Mouse (Mus musculus) CH12.LX (cell line): ENCODE results near the gene Padi6. TPM values are rescaled to one million over a fixed set of nuclear protein-coding genes. Genes with fewer than 3 reads are reported as not detected.
A peak's percentile ranks its signal among the peaks of the same experiment; 100 is the strongest.

ENCODE experiments used
- DNase-seq: peaks from one replicate; pipeline ENCODE4 v3.0.0-alpha.2; 2013; ENCODE audit errors: extremely low read depth
- H3K27ac ChIP-seq: 2 replicates; pipeline ENCODE4 v1.5.1; 2012; ENCODE audit warnings: low read depth, mild to moderate bottlenecking, control low read depth, moderate library complexity; ENCODE audit not compliant: insufficient read depth
- H3K27me3 ChIP-seq: replicated peaks from 2 replicates; pipeline ENCODE3; 2012; ENCODE audit warnings: inconsistent platforms
- H3K36me3 ChIP-seq, 2 experiments: replicated peaks in 1 of 2; 2 replicates each; pipeline versions ENCODE3 to v1.6.1; 2012; ENCODE audit warnings: inconsistent platforms in 1 of 2, low read length in 1 of 2, mild to moderate bottlenecking in 1 of 2, mixed read lengths in 1 of 2, moderate library complexity in 1 of 2; ENCODE audit not compliant: control insufficient read depth in 1 of 2, insufficient read depth in 1 of 2
- H3K4me1 ChIP-seq, 2 experiments: 2 replicates each; pipeline ENCODE4 v1.6.1; 2012; ENCODE audit warnings: inconsistent platforms in 1 of 2, moderate library complexity in 1 of 2; ENCODE audit not compliant: insufficient read depth in 2 of 2, control insufficient read depth in 1 of 2
- H3K4me2 ChIP-seq: 2 replicates; pipeline ENCODE4 v1.6.1; 2012; ENCODE audit warnings: low read depth, mild to moderate bottlenecking, control low read depth; ENCODE audit not compliant: poor library complexity, insufficient read depth, severe bottlenecking
- H3K4me3 ChIP-seq, 3 experiments: fragments of 150-350 bp in 1 of 3; sonication (generic) in 1 of 3; replicated peaks in 1 of 3; 2 replicates each; pipeline versions ENCODE3 to v1.5.1; 2011 to 2012; ENCODE audit warnings: low read depth in 2 of 3, low read length in 2 of 3, mild to moderate bottlenecking in 2 of 3, moderate library complexity in 2 of 3, control low read depth in 1 of 3, improper control_type of control experiment in 1 of 3, inconsistent platforms in 1 of 3, mixed read lengths in 1 of 3; ENCODE audit not compliant: poor library complexity in 1 of 3
- H3K79me2 ChIP-seq: replicated peaks from 2 replicates; pipeline ENCODE4 v1.6.1; 2012; ENCODE audit warnings: mild to moderate bottlenecking, moderate library complexity; ENCODE audit not compliant: control insufficient read depth, poor library complexity, insufficient read depth, severe bottlenecking; ENCODE audit errors: extremely low read depth
- H3K9ac ChIP-seq: 2 replicates; pipeline ENCODE4 v1.6.1; 2012; ENCODE audit warnings: low read depth, mild to moderate bottlenecking, control low read depth, moderate library complexity; ENCODE audit not compliant: insufficient read depth
- H3K9me3 ChIP-seq: replicated peaks from 2 replicates; pipeline ENCODE3; 2012; ENCODE audit warnings: low read length, inconsistent platforms, mixed read lengths
- BHLHE40 ChIP-seq: IDR thresholded peaks from 2 replicates; pipeline ENCODE4 v1.6.1; 2011; ENCODE audit warnings: mild to moderate bottlenecking, low read depth, low read length, improper control_type of control experiment
- CHD1 ChIP-seq: IDR thresholded peaks from 2 replicates; pipeline ENCODE4 v1.6.1; 2012; ENCODE audit warnings: low read depth, low read length, improper control_type of control experiment, inconsistent platforms
- CHD2 ChIP-seq: IDR thresholded peaks from 2 replicates; pipeline ENCODE4 v1.6.1; 2011; ENCODE audit warnings: low read length, improper control_type of control experiment
- ETS1 ChIP-seq: conservative IDR thresholded peaks from 2 replicates; pipeline ENCODE4 v1.6.1; 2012; ENCODE audit warnings: low read depth, mild to moderate bottlenecking, inconsistent platforms, low read length, improper control_type of control experiment, moderate library complexity
- HCFC1 ChIP-seq: IDR thresholded peaks from 2 replicates; pipeline ENCODE4 v1.6.1; 2012; ENCODE audit warnings: low read depth, mild to moderate bottlenecking, inconsistent platforms, low read length, improper control_type of control experiment
- JUND ChIP-seq: conservative IDR thresholded peaks from 2 replicates; pipeline ENCODE4 v1.6.1; 2011; ENCODE audit warnings: low read depth, low read length, improper control_type of control experiment
- MAX ChIP-seq: IDR thresholded peaks from 2 replicates; pipeline ENCODE4 v1.6.1; 2011; ENCODE audit warnings: low read length, improper control_type of control experiment
- MAZ ChIP-seq: IDR thresholded peaks from 2 replicates; pipeline ENCODE4 v1.6.1; 2012; ENCODE audit warnings: low read depth, mild to moderate bottlenecking, inconsistent platforms, low read length, improper control_type of control experiment, moderate library complexity
- MXI1 ChIP-seq: IDR thresholded peaks from 2 replicates; pipeline ENCODE4 v1.6.1; 2011; ENCODE audit warnings: mild to moderate bottlenecking, low read depth, low read length, improper control_type of control experiment
- MYC ChIP-seq: IDR thresholded peaks from 2 replicates; pipeline ENCODE4 v1.6.1; 2011; ENCODE audit warnings: low read depth, mild to moderate bottlenecking, improper control_type of control experiment, low read length
- NRF1 ChIP-seq: IDR thresholded peaks from 2 replicates; pipeline ENCODE4 v1.6.1; 2014; ENCODE audit warnings: low read depth, mild to moderate bottlenecking, inconsistent platforms, low read length, improper control_type of control experiment, moderate library complexity
- PAX5 ChIP-seq: IDR thresholded peaks from 2 replicates; pipeline ENCODE4 v1.6.1; 2012; ENCODE audit warnings: low read length, inconsistent platforms, mixed read lengths
- POLR2A ChIP-seq: IDR thresholded peaks from 2 replicates; pipeline ENCODE4 v1.6.1; 2011; ENCODE audit warnings: low read depth, mild to moderate bottlenecking, improper control_type of control experiment, low read length
- POLR2AphosphoS2 ChIP-seq: IDR thresholded peaks from 2 replicates; pipeline ENCODE4 v1.6.1; 2011; ENCODE audit warnings: low read depth, low read length, improper control_type of control experiment
- RCOR1 ChIP-seq: conservative IDR thresholded peaks from 2 replicates; pipeline ENCODE4 v1.6.1; 2012; ENCODE audit warnings: low read depth, mild to moderate bottlenecking, inconsistent platforms, low read length, improper control_type of control experiment
- SIN3A ChIP-seq: IDR thresholded peaks from 2 replicates; pipeline ENCODE4 v1.6.1; 2012; ENCODE audit warnings: low read length, improper control_type of control experiment, inconsistent platforms
- TBP ChIP-seq: conservative IDR thresholded peaks from 2 replicates; pipeline ENCODE4 v1.6.1; 2011; ENCODE audit warnings: low read depth, low read length, improper control_type of control experiment
- UBTF ChIP-seq: IDR thresholded peaks from 2 replicates; pipeline ENCODE4 v1.6.1; 2012; ENCODE audit warnings: low read depth, mild to moderate bottlenecking, inconsistent platforms, low read length, improper control_type of control experiment, moderate library complexity
- USF1 ChIP-seq: IDR thresholded peaks from 2 replicates; pipeline ENCODE4 v1.6.1; 2014; ENCODE audit warnings: low read depth, mild to moderate bottlenecking, inconsistent platforms, low read length, improper control_type of control experiment
- USF2 ChIP-seq: conservative IDR thresholded peaks from 2 replicates; pipeline ENCODE4 v1.6.1; 2011; ENCODE audit warnings: low read depth, low read length, improper control_type of control experiment
- ZKSCAN1 ChIP-seq: IDR thresholded peaks from 2 replicates; pipeline ENCODE4 v1.6.1; 2012; ENCODE audit warnings: low read depth, inconsistent platforms, low read length, improper control_type of control experiment, borderline replicate concordance
- dilution Hi-C: fragments of 300-500 bp; cut with MboI; formaldehyde crosslinking; loops from 2 replicates; pipeline ENCODE4 v1.14.3; 2020; ENCODE audit warnings: low sequenced_read_pairs; ENCODE audit not compliant: extremely low pct_unique_long_range_greater_than_20kb, extremely low pct_ligation_motif_present
- in situ Hi-C: fragments of 300-500 bp; cut with MboI; formaldehyde crosslinking; loops from 3 replicates; pipeline ENCODE4 v1.14.3; 2019; ENCODE audit warnings: low sequenced_read_pairs, low pct_ligation_motif_present, low pct_unique_long_range_greater_than_20kb, mixed read lengths
- polyA plus RNA-seq: library from polyadenylated mRNA; unstranded; fragments of >175 nt; gene quantifications from 2 replicates; pipeline ENCODE4 v1.2.1, GENCODE M21; 2012; ENCODE audit warnings: low read depth; ENCODE audit not compliant: insufficient read length
- total RNA-seq, 2 experiments: library from RNA; depleted of rRNA; stranded (reverse); fragments of 300-350 nt in 1 of 2; fragments of >200 nt in 1 of 2; gene quantifications; 2 replicates each; pipeline ENCODE4 v1.2.3; 2012 to 2014

Padi6 gene
- total and polyA plus RNA-seq, 3 experiments, result not detected

GRCm38 (mm10) chr4:140755811-140756210, 13.4 kb upstream of the Padi6 start:
- TF ChIP-seq PAX5 (no peak), MAZ (no peak), CHD2 (no peak), ETS1 (no peak), POLR2AphosphoS2 (no peak), HCFC1 (no peak)
- TF ChIP-seq, all 38 proteins: peak for 0
- in situ Hi-C loops (no loop called here), dilution Hi-C loops (no loop called here)
- no peaks in the 10 kb centered on the region for H3K79me2 ChIP-seq
- no peak for DNase-seq
- no peaks in the 10 kb centered on the region for H3K9me3 ChIP-seq
- peaks cover 81% of the 10 kb centered on the region for H3K27me3 ChIP-seq
- no peak overlapping the region for H3K9ac ChIP-seq
- no peak overlapping the region for H3K4me3 ChIP-seq
- H3K4me2 ChIP-seq, result no peak overlapping the region
- H3K4me1 ChIP-seq, result peaks cover 6% of the 10 kb centered on the region in 2 experiments
- H3K36me3 ChIP-seq, result no peaks in the 10 kb centered on the region
- H3K27ac ChIP-seq, result no peak overlapping the region

GRCm38 (mm10) chr4:140753366-140753765, 10.9 kb upstream of the Padi6 start:
- H3K27ac ChIP-seq, result no peak overlapping the region
- in situ Hi-C loops, result no loop called here
- H3K79me2 ChIP-seq, result no peaks in the 10 kb centered on the region
- dilution Hi-C loops, result no loop called here
- no peak overlapping the region for H3K9ac ChIP-seq
- DNase-seq, result no peak
- H3K4me3 ChIP-seq, result no peak overlapping the region
- H3K4me1 ChIP-seq, result peaks cover 6% of the 10 kb centered on the region in 2 experiments
- no peak for TF ChIP-seq CHD2
- no peak for TF ChIP-seq UBTF
- TF ChIP-seq, all 38 proteins: peak for 0
- Histone ChIP-seq H3K36me3 (no peaks in the 10 kb centered on the region), H3K4me2 (no peak overlapping the region), H3K27me3 (peaks cover 81% of the 10 kb centered on the region), H3K9me3 (no peaks in the 10 kb centered on the region)

- H3K79me2 ChIP-seq, result no peaks in the 10 kb centered on the region
These were observed 7.9 kb upstream of the Padi6 start for GRCm38 (mm10) chr4:140750328-140750727.

More at GRCm38 (mm10) chr4:140750328-140750727, 7.9 kb upstream of the Padi6 start:
- Histone ChIP-seq H3K27ac (no peak overlapping the region), H3K9ac (no peak overlapping the region), H3K36me3 (no peaks in the 10 kb centered on the region), H3K4me1 (peaks cover 6% of the 10 kb centered on the region in 2 experiments), H3K4me3 (no peak overlapping the region), H3K27me3 (peaks cover 75% of the 10 kb centered on the region), H3K4me2 (peak overlapping the region; percentile 51; the same call in 1 of the 2 replicates), H3K9me3 (no peaks in the 10 kb centered on the region)
- DNase-seq, result no peak
- dilution Hi-C loops, result no loop called here
- no peak for TF ChIP-seq ZKSCAN1
- TF ChIP-seq SIN3A, result no peak
- TF ChIP-seq JUND, result no peak
- TF ChIP-seq POLR2A, result no peak
- TF ChIP-seq RCOR1, result no peak
- no peak for TF ChIP-seq MXI1
- TF ChIP-seq MYC, result no peak
- TF ChIP-seq NRF1, result no peak
- TF ChIP-seq USF2, result peak; percentile 52; the same call in 1 of the 2 replicates
- 0 out of 2 replicates have a peak, but pooled peaks have one; percentile 41 for TF ChIP-seq MAX
- TF ChIP-seq POLR2AphosphoS2, result no peak
- no peak for TF ChIP-seq BHLHE40
- no peak for TF ChIP-seq TBP
- peak; percentile 69 for TF ChIP-seq USF1
- no peak for TF ChIP-seq CHD1
- in situ Hi-C loops, result no loop called here
